Mouse (Mus musculus): ENCODE measurements at regions not wholly inside any gene's neighbourhood (a gene's known extent, or its start where the extent isn't known, plus 50 kb on each side); places are given as distances from the start of the nearest gene placed in this dataset.

DNA sequence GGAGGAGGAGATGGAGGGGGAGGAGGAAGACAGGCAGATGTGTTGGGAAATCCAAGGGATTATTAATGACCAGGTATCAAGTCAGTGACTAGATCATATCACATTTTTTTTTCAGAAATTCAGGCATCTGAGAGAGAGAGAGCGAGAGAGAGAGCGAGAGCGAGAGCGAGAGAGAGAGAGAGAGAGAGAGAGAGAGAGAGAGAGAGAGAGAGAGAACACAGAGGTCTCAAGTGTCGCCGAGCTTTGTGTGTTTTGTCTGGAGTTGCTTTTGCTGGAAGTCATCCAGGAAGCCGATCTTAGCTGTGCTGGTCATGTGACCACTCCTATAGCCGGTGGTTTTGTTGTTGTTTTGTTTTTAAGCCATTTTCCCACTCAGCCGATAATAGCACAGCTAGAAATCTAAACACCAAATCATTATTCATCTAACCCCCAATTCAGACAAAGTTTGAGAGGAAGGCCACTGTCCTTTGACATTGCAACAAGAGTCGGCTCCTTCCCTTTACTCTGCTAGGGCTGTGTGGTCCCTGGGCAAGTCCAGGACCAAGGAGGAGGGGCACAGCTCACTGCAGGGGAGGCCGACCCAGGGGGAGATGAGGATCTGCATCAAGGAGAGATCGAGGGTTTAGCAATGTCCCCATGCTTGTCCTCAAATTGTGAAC is 67.0 kb upstream of the Irf2bp2 start:
- WGBS = 4% methylated on average over 11 of the region's 12 CpGs

GRCm38 (mm10) chr8:126659691-126660657 is 66.2 kb upstream of the Irf2bp2 start:
- Histone ChIP-seq H3K4me2 (peak overlapping the region; percentile 47), H3K9ac (peak overlapping the region; percentile 57), H3K4me3 (0 out of 2 replicates have a peak overlapping the region, but pooled peaks have one; percentile 4), H3K4me1 (peaks cover 61% of the 10 kb centered on the region), H3K9me3 (replicated peaks) (no peaks in the 10 kb centered on the region), H3K27me3 (no peaks in the 10 kb centered on the region), H3K36me3 (ENCODE audit: poor library complexity, severe bottlenecking) (no peaks in the 10 kb centered on the region), H3K27ac (peak overlapping the region; percentile 93)
- ATAC-seq = peak; percentile 48; the same call in 1 of the 2 replicates
- 41% methylated on average over 12 of the region's 12 CpGs for WGBS

More for the DNA sequence above, 67.0 kb upstream of the Irf2bp2 start:
- peak; percentile 52 for ATAC-seq
- Histone ChIP-seq H3K4me1 (peaks cover 70% of the 10 kb centered on the region), H3K9me3 (replicated peaks) (no peaks in the 10 kb centered on the region), H3K27me3 (no peaks in the 10 kb centered on the region), H3K27ac (peak overlapping the region; percentile 93), H3K9ac (peak overlapping the region; percentile 57), H3K4me2 (peak overlapping the region; percentile 47), H3K36me3 (ENCODE audit: poor library complexity, severe bottlenecking) (no peaks in the 10 kb centered on the region), H3K4me3 (0 out of 2 replicates have a peak overlapping the region, but pooled peaks have one; percentile 4)

DNA sequence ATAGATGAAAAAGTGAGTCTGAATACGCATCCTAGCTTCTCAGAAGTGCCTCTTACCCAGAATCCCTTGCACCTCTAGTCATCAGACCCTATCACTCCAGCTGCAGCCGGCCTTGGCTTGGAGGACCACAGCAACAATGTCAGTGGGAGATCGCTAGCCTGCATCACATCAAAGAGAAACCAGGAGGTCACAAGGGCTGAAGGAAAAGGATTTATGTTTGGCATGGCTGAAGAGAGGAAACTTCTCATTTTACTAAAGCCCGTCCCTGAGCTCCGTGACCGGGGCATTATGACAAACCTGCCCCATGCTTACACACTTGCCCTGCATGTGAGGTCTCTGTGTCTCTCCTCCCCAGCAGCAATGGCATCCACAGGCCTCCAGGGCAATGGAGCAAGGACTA is 63.8 kb upstream of the Irf2bp2 start:
- no peaks in the 10 kb centered on the region for H3K27me3 ChIP-seq
- no peak overlapping the region for H3K4me3 ChIP-seq
- H3K4me1 ChIP-seq = peaks cover 45% of the 10 kb centered on the region
- H3K36me3 ChIP-seq (ENCODE audit: poor library complexity, severe bottlenecking) = no peaks in the 10 kb centered on the region
- H3K4me2 ChIP-seq = no peak overlapping the region
- no peak for ATAC-seq
- no peaks in the 10 kb centered on the region for H3K9me3 ChIP-seq (replicated peaks)
- no peak overlapping the region for H3K27ac ChIP-seq
- no peak overlapping the region for H3K9ac ChIP-seq
- WGBS = 79% methylated on average over 6 of the region's 6 CpGs

DNA sequence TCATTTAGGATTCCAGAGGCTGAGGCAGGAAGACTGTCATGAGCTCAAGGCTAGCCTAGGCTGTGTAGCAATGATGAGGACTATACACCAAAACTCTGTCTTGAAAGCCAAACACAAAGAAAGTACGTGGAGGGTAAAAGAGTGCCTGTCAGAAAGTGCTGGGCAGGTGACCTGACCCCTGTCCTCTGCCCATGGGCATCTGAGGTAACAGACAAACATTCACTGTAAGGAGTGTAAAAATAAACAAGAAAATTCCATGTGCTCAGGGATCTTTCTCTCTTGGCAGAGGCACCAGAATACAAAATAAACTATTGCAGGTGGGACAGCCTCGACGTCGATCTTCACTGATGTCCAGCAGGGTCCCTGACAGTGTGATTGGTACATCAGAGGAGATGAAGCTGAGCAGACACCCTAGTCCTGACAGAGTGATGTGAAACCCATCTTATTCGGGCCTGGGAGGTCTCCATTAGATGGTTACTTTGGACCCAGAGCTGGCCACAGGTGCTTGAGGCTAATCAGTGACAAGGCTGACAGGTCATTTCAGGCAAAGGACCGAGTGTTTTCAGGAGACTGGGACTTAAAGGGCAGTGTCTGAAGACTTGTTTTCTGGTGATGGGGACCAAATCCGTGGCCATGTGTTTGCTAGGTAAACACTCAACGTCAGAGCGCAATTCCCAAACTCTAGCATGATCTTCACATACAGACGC is 62.9 kb upstream of the Irf2bp2 start:
- H3K4me2 ChIP-seq = no peak overlapping the region

GRCm38 (mm10) chr8:126655565-126655964 is 61.8 kb upstream of the Irf2bp2 start:
- no peaks in the 10 kb centered on the region for H3K9me3 ChIP-seq (replicated peaks)
- H3K9ac ChIP-seq = no peak overlapping the region
- H3K4me2 ChIP-seq = no peak overlapping the region
- H3K4me1 ChIP-seq = peaks cover 25% of the 10 kb centered on the region
- WGBS = 62% methylated on average over 2 of the region's 2 CpGs
- no peak for ATAC-seq
- H3K4me3 ChIP-seq = no peak overlapping the region
- H3K27ac ChIP-seq = 0 out of 2 replicates have a peak overlapping the region, but pooled peaks have one; percentile 14
- no peaks in the 10 kb centered on the region for H3K36me3 ChIP-seq (ENCODE audit: poor library complexity, severe bottlenecking)
- no peaks in the 10 kb centered on the region for H3K27me3 ChIP-seq

More for the DNA sequence above, 62.9 kb upstream of the Irf2bp2 start:
- no peak overlapping the region for H3K9ac ChIP-seq
- 89% methylated on average over 10 of the region's 10 CpGs for WGBS
- no peaks in the 10 kb centered on the region for H3K36me3 ChIP-seq (ENCODE audit: poor library complexity, severe bottlenecking)
- H3K27ac ChIP-seq = no peak overlapping the region
- H3K4me1 ChIP-seq = peaks cover 37% of the 10 kb centered on the region
- no peaks in the 10 kb centered on the region for H3K27me3 ChIP-seq
- H3K9me3 ChIP-seq (replicated peaks) = no peaks in the 10 kb centered on the region
- H3K4me3 ChIP-seq = no peak overlapping the region
- no peak for ATAC-seq

DNA sequence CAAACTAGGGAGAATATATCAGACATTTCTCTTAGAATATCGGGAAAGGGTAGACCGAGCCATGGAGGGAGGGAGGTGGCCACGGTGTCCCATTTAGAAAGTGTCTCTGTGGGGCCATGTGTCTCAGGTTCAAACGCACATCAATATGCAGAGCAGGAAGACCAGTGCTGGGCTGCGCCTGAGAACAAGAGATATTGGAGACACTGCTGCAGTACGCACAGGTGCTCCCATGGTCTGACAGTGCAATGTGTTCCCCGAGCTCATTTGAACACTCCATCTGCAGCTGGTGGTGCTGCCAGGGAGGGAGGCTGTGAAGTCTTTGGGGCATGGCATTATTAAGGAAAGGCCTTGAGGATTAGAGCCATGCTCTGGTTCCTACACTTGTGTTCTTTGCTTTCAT is 60.6 kb upstream of the Irf2bp2 start:
- H3K4me1 ChIP-seq = peaks cover 13% of the 10 kb centered on the region
- H3K4me2 ChIP-seq = no peak overlapping the region
- H3K36me3 ChIP-seq (ENCODE audit: poor library complexity, severe bottlenecking) = no peaks in the 10 kb centered on the region
- no peak overlapping the region for H3K4me3 ChIP-seq
- no peaks in the 10 kb centered on the region for H3K9me3 ChIP-seq (replicated peaks)
- no peaks in the 10 kb centered on the region for H3K27me3 ChIP-seq
- 82% methylated on average over 7 of the region's 7 CpGs for WGBS
- ATAC-seq = 0 out of 2 replicates have a peak, but pooled peaks have one; percentile 43
- 0 out of 2 replicates have a peak overlapping the region, but pooled peaks have one; percentile 28 for H3K27ac ChIP-seq
- H3K9ac ChIP-seq = no peak overlapping the region

GRCm38 (mm10) chr8:126652151-126652550 is 58.4 kb upstream of the Irf2bp2 start:
- Histone ChIP-seq H3K27me3 (no peaks in the 10 kb centered on the region), H3K9me3 (replicated peaks) (no peaks in the 10 kb centered on the region), H3K27ac (no peak overlapping the region), H3K4me1 (peaks cover 8% of the 10 kb centered on the region; the same call in 1 of the 2 replicates), H3K4me3 (no peak overlapping the region), H3K36me3 (ENCODE audit: poor library complexity, severe bottlenecking) (no peaks in the 10 kb centered on the region), H3K9ac (no peak overlapping the region), H3K4me2 (no peak overlapping the region)
- ATAC-seq = no peak
- WGBS = 89% methylated on average over 5 of the region's 5 CpGs

DNA sequence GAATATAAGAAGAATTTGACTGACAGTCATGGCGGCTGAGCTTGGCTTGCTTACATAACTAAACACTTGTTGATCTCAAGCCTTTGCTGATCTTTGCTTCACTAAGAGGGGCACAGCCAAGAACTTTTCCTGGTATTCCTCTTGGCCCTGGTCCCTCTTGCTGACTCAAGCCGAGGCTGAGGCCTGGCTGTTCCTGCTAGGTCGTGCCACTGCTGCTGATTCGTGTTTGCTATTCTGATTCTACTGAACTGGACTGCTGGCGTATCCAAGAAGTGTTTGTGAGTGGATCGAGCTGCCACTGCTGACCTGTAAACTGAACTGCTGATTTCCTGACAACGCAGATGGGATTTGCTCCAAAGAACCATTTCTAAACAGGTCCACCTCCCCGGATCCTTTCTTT is 57.2 kb upstream of the Irf2bp2 start:
- no peak overlapping the region for H3K9ac ChIP-seq
- 93% methylated on average over 8 of the region's 8 CpGs for WGBS
- H3K4me1 ChIP-seq = peaks cover 8% of the 10 kb centered on the region; the same call in 1 of the 2 replicates
- no peak overlapping the region for H3K4me3 ChIP-seq
- H3K4me2 ChIP-seq = no peak overlapping the region
- ATAC-seq = no peak
- no peaks in the 10 kb centered on the region for H3K27me3 ChIP-seq
- no peak overlapping the region for H3K27ac ChIP-seq
- no peaks in the 10 kb centered on the region for H3K9me3 ChIP-seq (replicated peaks)
- no peaks in the 10 kb centered on the region for H3K36me3 ChIP-seq (ENCODE audit: poor library complexity, severe bottlenecking)

DNA sequence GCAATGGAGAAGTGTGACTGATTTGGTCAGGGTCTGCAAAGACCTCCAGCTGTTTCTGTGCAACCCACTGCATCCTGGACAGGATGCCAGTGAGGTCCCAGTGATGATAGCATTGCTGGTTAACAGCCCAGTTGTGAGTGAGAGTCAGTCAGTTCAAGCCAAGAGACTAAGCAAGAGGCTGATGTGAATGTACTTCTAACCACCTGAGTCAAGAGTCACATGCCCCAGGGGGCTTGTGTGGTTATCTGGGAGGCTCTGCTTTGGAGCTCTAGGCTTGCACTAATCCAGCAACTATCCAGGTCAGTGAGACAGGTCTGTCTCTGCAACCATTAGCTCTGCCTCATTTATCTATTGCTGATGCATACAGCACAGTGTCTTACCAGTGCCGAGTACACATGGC is 55.5 kb upstream of the Irf2bp2 start:
- WGBS = 97% methylated on average over 1 of the region's 1 CpGs
- no peak overlapping the region for H3K4me3 ChIP-seq

GRCm38 (mm10) chr8:126647350-126647749 is 53.6 kb upstream of the Irf2bp2 start:
- Histone ChIP-seq H3K4me2 (no peak overlapping the region), H3K9me3 (replicated peaks) (0 out of 2 replicates have a peak, but pooled peaks cover 3% of the 10 kb centered on the region), H3K27ac (no peak overlapping the region), H3K4me3 (no peak overlapping the region), H3K4me1 (no peaks in the 10 kb centered on the region), H3K27me3 (no peaks in the 10 kb centered on the region), H3K36me3 (ENCODE audit: poor library complexity, severe bottlenecking) (no peaks in the 10 kb centered on the region), H3K9ac (no peak overlapping the region)
- 38% methylated on average over 1 of the region's 1 CpGs for WGBS
- no peak for ATAC-seq

More for the DNA sequence above, 55.5 kb upstream of the Irf2bp2 start:
- Histone ChIP-seq H3K4me1 (peaks cover 2% of the 10 kb centered on the region; the same call in 1 of the 2 replicates), H3K36me3 (ENCODE audit: poor library complexity, severe bottlenecking) (no peaks in the 10 kb centered on the region), H3K4me2 (no peak overlapping the region), H3K27ac (no peak overlapping the region), H3K27me3 (no peaks in the 10 kb centered on the region), H3K9ac (no peak overlapping the region), H3K9me3 (replicated peaks) (no peaks in the 10 kb centered on the region)
- ATAC-seq = no peak

GRCm38 (mm10) chr8:126646604-126647311 is 53.0 kb upstream of the Irf2bp2 start:
- no peaks in the 10 kb centered on the region for H3K36me3 ChIP-seq (ENCODE audit: poor library complexity, severe bottlenecking)
- H3K4me2 ChIP-seq = no peak overlapping the region
- no peaks in the 10 kb centered on the region for H3K4me1 ChIP-seq
- no peak overlapping the region for H3K4me3 ChIP-seq
- 77% methylated on average over 8 of the region's 8 CpGs for WGBS
- no peak overlapping the region for H3K27ac ChIP-seq
- H3K27me3 ChIP-seq = no peaks in the 10 kb centered on the region
- no peak overlapping the region for H3K9ac ChIP-seq
- ATAC-seq = no peak
- H3K9me3 ChIP-seq (replicated peaks) = 0 out of 2 replicates have a peak, but pooled peaks cover 3% of the 10 kb centered on the region
